Mouse (Mus musculus) left cerebral cortex, adult 8-10 months (tissue): ENCODE measurements around the gene Dntt. TPM values are rescaled to one million over a fixed set of nuclear protein-coding genes. Genes with fewer than 3 reads are reported as not detected.
A peak's percentile ranks its signal among the peaks of the same experiment; 100 is the strongest.

Experiments
- DNase-seq, 2 experiments: peaks; one replicate each; pipeline ENCODE4 v3.0.0; 2022; ENCODE audit warnings: low spot score in 2 of 2
- total RNA-seq, 4 experiments: library from RNA; stranded (reverse); gene quantifications; 2 replicates each; pipeline ENCODE4 v1.2.4; 2022

Dntt gene
- total RNA-seq, 4 experiments from 2014 or later, result not detected

GRCm38 (mm10) chr19:41053530-41053929 is 24.5 kb downstream of the Dntt start:
- DNase-seq, result no peak

GRCm38 (mm10) chr19:41054702-41055101 is 25.6 kb downstream of the Dntt start:
- no peak for DNase-seq

- DNase-seq, result peak; percentile 67 to 74
Measured at GRCm38 (mm10) chr19:41071500-41071899, 42.4 kb downstream of the Dntt start.

DNA sequence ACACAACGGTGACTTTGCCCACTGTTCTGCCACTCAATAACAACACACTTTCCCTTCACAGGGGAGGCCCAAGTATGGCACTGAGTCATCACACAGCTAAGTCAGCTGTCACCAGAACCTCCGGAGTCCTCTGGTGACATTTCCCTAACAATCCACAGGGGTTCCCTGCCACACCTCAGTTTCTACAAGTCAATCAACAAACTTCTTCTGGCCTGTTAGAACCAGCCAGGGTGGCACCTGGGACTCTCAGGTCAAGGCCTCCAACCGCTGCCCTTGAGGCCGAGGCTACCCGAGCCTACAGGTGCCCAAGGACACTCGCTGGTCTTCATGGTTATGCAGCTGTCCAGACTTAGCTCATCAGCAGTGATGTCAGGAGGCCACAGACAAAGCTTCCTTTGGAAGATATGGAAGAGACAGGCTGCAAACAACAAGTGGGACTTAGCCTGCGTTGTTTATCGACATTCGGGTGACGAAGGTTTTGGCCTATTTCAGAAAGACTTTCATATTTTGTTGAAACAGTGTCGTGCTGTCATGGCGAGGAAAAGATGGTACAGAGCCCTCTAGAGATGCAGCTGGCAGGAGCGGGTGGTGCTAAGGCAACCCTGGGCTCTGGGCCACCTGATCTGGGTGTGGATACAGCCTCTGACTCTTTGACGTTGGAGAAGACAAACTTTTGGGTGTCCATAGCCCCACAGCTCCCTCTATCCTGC is 44.8 kb downstream of the Dntt start:
- DNase-seq, result peak in 1 of 2 experiments; percentile 55

DNA sequence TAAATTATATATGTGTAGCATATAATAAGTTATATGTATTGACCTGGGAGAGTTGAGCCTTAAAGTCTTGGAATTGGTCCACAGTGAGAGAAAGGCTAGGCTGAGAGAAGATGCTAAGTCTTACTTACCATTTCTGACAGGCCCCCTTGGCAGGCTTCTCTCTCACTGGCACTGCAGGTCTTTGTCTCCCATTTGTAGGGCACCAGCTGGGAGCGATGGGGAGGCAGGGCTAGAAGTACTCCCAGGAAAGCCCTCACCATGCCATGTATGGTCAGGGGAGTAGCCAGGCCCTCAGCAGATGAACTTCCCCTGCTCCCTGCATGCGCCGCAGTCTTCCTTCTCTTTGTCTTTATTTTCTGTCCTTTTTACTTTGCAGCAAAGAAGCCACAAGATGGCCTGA is 47.8 kb downstream of the Dntt start, which contains the start of gene Opalin:
TSS of gene Opalin (minus strand) at position 208 of the 400 bp plus-strand sequence.
- DNase-seq, result peak in 1 of 2 experiments; percentile 47

- DNase-seq, result no peak
Measured at GRCm38 (mm10) chr19:41081589-41081988, 52.5 kb downstream of the Dntt start.

- DNase-seq, result no peak
Measured at GRCm38 (mm10) chr19:41083646-41084045, 54.6 kb downstream of the Dntt start.

GRCm38 (mm10) chr19:41086289-41086688 is 57.2 kb downstream of the Dntt start:
- no peak for DNase-seq

DNA sequence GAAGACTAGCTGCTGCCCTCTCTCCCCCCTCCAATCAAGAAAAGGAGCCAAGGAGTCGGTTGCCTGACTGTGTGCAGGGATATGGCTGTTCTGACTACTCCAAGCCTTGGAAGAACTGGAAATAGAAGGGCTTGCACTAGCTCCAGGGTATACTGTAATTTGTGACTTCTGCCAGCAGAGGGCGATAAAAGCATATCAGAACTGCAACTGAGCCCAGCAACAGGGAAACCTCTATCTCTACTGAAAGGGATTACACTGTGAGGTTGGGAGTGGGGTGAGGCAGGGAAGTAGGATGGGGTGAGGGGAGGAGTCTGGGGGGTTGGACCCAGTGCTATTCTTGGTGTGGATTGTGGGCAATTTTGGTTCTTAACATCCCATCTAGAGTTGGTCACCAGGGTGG is 57.6 kb downstream of the Dntt start:
- DNase-seq, result peak; percentile 47 to 72

- no peak for DNase-seq
Measured at GRCm38 (mm10) chr19:41087901-41088300, 58.8 kb downstream of the Dntt start.

DNA sequence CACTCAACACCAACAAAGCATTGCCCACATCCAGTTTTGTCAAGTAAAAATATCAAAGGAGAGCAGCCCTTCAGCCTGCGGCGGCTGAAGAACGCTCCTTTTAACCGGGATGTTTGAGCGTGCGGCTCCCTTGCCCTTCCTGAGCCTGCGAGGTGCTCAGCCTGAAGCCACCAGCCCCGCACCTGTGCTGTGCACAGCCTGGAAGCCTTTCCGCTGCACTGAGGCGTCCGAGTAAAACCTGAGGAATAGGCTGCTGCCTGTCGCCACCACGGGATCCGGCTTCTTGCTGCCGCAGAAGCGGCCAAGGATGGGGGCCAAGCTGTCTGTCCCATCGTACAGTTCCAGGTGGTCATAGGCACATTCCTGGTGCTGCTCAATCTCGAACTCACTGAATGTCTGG is 59.4 kb downstream of the Dntt start:
- no peak for DNase-seq

DNA sequence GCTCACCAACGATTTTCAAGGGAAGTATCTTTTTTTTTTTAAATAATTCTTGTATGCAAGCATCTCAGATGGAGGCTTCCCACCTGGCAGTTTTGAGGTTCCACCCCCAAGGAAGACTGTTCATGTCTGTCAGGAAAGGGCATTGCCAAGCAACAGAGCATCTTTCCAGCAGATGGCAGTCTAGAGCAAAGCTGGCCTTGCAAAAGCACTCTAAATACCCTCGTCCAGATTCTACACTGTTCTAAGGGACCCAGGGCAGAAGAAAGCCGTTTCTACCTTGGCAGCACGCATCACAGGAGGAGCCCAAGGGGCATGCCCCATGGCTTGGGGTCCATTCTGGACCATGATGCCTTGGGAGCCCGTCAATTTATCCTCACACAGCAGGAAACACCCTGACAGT is 60.8 kb downstream of the Dntt start:
- DNase-seq, result no peak

DNA sequence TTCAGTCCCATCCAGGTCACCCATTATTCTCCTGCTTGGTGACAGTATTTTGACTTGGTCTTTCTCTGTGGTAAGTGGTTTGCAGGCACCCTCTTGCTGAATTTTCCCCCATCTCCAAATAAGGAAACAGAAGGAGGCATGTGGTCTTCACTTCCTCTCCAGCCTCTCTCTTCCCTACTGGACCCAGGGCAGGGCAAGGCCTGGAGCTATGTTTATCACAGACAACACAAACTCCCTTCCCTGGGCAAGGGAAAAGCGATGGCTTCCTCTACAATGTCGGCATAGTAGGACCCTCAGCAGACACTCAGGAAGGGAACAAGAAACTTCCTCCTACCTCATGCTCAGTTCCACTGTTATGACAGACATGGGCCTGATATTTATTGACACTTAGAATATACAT is 62.8 kb downstream of the Dntt start:
- no peak for DNase-seq

GRCm38 (mm10) chr19:41097038-41097437 is 68.0 kb downstream of the Dntt start:
- DNase-seq, result no peak

DNA sequence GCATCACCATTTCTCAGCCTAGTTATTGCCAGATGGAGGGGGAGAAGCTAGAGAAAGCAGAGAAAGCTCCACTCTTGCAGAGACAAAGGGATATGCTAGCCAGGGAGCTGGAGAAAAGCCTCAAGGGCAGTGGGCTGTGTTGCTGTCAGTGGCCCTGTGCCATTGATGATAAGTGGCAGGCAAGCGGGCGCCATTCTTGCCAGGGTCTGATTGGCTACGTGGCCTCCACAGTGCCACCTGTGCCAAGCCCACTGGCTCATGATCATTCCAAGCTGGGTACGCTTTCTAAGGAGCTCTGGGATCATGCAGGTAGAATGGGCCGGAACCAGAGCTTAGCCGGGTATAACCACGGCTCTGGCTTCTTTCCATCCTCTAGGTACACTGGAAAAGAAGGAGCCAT is 71.8 kb downstream of the Dntt start:
- DNase-seq, result no peak

DNA sequence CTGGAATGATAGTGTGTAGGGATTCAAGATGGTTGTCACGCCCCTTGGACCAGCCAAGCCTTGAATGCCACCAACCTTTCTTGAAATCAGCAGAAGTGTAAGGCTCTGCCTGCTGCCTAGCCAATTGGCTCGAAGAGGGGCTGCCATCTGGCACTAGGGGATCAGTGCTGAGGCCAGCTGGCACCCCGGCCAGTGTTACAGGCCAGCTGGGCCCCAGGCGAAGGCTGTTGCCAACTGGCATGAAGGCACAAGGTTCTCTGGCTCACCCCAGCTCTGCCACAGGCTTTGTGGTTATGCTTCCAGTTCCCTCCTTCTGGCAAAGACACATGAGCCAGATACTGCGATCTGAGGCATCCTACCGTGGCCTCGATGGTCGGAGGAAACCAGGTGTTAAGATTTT is 72.3 kb downstream of the Dntt start:
- DNase-seq, result peak; percentile 44 to 74

GRCm38 (mm10) chr19:41104922-41105321 is 75.8 kb downstream of the Dntt start:
- no peak for DNase-seq

- no peak for DNase-seq
Measured at GRCm38 (mm10) chr19:41107530-41107929, 78.5 kb downstream of the Dntt start.

GRCm38 (mm10) chr19:41108666-41109065 is 79.6 kb downstream of the Dntt start:
- DNase-seq, result no peak
